Mouse (Mus musculus) spleen, postnatal 10 days (tissue): ENCODE measurements around the gene Wdr64.

Experiments used
- DNase-seq, 2 experiments: peaks; one replicate each; pipeline ENCODE4 v3.0.0; 2021 to 2022; ENCODE audit warnings: low spot score in 2 of 2

The Wdr64 gene

DNA sequence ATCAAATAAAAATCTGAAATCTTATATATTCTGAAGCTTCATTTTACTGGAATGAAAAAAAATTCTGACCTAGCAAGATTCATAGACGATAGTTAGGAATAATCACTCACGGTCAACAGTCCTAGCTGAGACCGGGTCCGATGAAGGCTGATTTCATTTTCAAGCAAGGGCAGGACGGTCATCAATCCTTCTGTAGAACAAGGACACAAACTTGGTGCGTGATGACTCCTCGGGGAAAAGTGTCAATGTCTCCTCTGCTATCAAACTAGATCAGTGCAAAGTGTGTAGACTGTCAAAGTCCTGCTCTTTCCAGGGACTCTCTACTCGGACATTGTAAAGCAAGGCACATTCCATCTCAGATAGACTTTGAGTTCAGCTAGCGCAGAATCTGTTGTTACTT lies 18.4 kb downstream of the Wdr64 start:
- no peak for DNase-seq

GRCm38 (mm10) chr1:175725771-175726170 lies 27.4 kb downstream of the Wdr64 start:
- DNase-seq, result no peak

GRCm38 (mm10) chr1:175754576-175755364 lies 56.4 kb downstream of the Wdr64 start:
- no peak for DNase-seq

DNA sequence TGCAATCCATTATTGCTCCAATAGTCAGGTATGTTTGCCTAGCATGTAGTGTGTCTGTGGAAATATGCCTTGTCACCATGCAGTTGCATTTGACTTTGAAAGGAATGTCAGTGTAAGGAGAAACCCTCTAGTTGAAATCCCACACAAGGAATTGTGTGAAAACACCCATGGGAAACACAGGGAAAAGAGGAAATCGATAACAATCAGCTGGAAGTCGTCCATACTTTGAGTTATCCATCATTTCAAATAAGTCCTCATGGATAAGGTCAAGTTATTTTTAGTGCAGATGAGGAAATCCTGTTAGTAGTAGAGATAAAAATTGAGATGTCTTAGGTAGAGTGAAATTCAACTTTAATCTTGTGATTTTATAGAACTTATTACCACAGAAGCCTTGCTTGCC lies 96.3 kb downstream of the Wdr64 start:
- DNase-seq, result no peak

DNA sequence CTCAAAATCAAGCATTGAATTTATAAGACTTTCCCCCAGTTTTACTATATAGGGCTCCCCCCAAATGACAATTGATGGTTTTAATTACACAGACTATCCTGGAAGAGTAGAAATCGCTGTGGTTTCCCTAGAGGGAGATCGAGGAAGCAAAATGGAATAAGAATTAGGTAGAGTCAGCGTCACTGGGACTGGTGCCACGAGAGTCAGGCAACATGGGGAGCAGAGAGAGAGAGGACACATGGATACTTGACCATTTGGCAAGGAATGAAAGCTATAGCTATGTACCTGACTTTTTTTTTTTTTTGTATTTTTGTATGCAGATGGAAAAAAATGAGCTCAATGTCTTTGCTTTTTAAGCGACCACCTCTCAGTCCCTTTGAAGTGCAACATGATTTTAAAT lies 110.0 kb downstream of the Wdr64 start:
- DNase-seq, result no peak

DNA sequence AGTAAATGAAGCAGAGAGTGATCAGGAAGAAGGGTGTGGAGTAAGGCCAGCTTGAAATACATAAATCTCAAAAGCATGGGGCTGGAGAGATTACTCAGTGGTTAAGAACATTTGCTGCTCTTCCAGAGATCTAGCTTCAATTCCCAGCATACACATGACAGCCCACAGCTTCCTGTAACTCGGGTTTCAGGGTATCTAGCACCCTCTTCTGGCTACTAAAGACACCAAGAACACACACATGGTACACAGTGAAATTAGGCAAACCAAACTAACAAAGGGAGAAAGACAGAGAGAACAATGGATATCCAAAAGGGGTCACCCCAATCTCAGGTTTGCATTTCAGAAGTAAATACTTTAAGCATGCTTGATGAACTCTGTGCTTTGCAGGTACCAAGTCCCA lies 113.2 kb downstream of the Wdr64 start:
- no peak for DNase-seq

DNA sequence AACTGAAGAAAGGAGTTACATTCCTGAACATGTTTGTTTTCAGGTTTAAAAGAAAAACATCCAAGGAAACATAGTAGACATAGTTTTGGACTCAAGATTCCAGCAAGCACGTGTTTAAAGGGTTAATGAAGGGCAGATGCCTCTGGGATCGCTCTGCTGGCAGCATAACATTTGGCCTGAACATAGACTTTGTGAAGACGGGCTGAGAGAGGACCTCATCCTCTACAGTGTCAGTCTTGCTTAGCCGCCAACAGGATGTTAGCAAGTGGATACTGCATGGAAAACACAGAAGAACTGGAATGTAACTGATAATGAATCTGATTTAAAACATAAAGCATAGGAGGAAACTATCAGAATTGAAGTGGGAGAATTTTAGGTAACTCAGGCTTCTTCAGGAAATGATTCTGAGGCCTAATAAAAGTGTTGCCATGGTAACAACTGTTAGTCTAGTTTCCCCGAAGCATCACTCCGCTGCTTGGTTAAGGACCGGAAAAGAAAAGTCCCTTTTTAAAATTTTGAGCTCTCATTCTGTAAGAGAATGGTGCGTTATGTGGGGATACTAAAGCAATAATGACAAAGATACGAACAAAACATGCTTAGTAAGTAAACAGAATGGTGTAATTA lies 125.5 kb downstream of the Wdr64 start:
- no peak for DNase-seq

DNA sequence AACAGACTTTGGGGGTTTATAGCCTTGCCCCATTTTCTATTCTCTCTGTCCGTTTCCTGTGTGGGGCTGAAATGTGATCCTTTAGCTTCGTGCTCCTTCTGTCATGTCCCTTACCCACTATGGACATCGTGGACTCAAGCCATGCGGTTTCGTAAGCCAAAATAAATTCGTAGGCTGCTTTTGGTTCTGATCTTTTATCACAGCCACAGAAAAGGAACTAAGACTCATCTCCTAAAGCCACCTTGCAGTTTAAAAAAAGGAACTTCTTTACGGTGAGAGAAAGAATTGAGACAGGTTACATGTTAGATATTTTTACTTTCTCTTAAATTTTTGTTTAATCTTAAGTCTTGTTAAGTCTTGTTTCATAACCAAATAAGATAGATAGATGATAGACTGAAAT lies 130.1 kb downstream of the Wdr64 start:
- DNase-seq, result no peak

DNA sequence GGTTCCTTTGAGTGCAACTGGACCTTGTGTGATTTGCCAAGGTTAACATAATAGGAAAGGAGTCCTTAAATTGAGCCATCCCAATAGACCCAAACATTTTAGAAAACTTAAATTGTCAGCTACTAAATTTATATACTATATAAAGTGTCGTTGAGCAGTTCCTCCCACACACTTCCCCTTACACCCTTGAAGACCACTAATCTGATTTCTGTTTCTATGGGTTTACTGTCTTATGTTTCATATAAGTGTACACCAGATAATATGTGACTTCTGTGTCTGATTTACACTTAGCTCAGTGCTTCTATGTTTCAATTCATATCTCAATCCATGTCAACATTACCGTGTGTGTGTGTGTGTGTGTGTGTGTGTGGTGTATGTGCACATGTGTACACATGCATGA lies 130.8 kb downstream of the Wdr64 start:
- no peak for DNase-seq

DNA sequence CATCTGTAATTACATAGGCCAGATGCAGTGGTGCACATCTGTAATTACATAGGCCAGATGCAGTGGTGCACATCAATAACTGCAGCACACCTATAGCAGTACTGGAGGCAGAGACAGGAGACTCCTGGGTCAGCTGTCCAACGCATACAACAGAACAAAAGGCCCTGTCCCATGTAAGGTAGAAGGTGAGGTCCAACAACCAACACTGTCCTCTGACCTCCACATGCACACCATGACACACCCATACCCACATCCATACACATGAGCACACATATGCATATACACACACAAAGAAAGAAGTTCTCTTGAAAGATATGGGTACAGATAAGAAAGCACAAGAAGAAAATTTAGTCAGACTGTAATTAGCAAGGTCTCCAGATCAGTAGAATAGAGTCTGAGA lies 157.1 kb downstream of the Wdr64 start:
- no peak for DNase-seq
